Mouse (Mus musculus) heart, adult 2 months (tissue): ENCODE measurements around the gene Eml1. TPM values are rescaled to one million over a fixed set of nuclear protein-coding genes. Genes with fewer than 3 reads are reported as not detected.

Source experiments
- DNase-seq, 2 experiments: peaks; one replicate each; pipeline ENCODE4 v3.0.0; 2021
- H3K27ac ChIP-seq: fragments of 200-600 bp; 2 replicates; pipeline ENCODE4 v1.8.1; 2022
- H3K27me3 ChIP-seq: fragments of 200-500 bp; 2 replicates; pipeline ENCODE4 v1.6.1; 2012; ENCODE audit warnings: mild to moderate bottlenecking, low read length, inconsistent platforms, mixed read lengths; ENCODE audit not compliant: control insufficient read depth, insufficient read depth
- H3K36me3 ChIP-seq: fragments of 200-500 bp; 2 replicates; pipeline ENCODE4 v1.6.1; 2012; ENCODE audit warnings: low read length, inconsistent platforms; ENCODE audit not compliant: control insufficient read depth, insufficient read depth
- H3K4me1 ChIP-seq: fragments of 200-500 bp; 2 replicates; pipeline ENCODE4 v1.6.1; 2011; ENCODE audit warnings: low read length; ENCODE audit not compliant: control insufficient read depth, insufficient read depth
- H3K4me3 ChIP-seq: fragments of 200-600 bp; 2 replicates; pipeline ENCODE4 v1.8.1; 2022
- H3K79me2 ChIP-seq: fragments of 200-500 bp; replicated peaks from 2 replicates; pipeline ENCODE4 v1.6.1; 2012; ENCODE audit warnings: mild to moderate bottlenecking, inconsistent platforms, low read length, moderate library complexity, mixed read lengths; ENCODE audit not compliant: control insufficient read depth, insufficient read depth
- H3K9ac ChIP-seq: fragments of 200-500 bp; 2 replicates; pipeline ENCODE4 v1.6.1; 2012; ENCODE audit warnings: low read depth, mild to moderate bottlenecking, control low read depth, inconsistent platforms, low read length, mixed read lengths
- CTCF ChIP-seq: fragments of 200-600 bp; IDR thresholded peaks from 2 replicates; pipeline ENCODE4 v1.8.1; 2022; ENCODE audit warnings: antibody characterized with exemption, mild to moderate bottlenecking, moderate library complexity
- EP300 ChIP-seq: fragments of 200-500 bp; IDR thresholded peaks from 2 replicates; pipeline ENCODE4 v1.6.1; 2011; ENCODE audit warnings: low read depth, low read length, control low read depth; ENCODE audit not compliant: insufficient read depth
- POLR2A ChIP-seq: fragments of 200-500 bp; IDR thresholded peaks from 2 replicates; pipeline ENCODE4 v1.6.1; 2011; ENCODE audit warnings: mild to moderate bottlenecking, low read depth, low read length, control low read depth; ENCODE audit not compliant: insufficient read depth
- WGBS: fragments of 180-500 bp; shearing (Covaris S2); methylation state at CpG from one replicate; pipeline ENCODE4 v1.1.7; 2018; 5-methylcytosine and 5-hydroxymethylcytosine counted together
- intact Hi-C: fragments of 180-260 bp; cut with DNase I; formaldehyde crosslinking; loops from one replicate; pipeline ENCODE4 v1.15.1; 2025
- polyA plus RNA-seq: library from polyadenylated mRNA; depleted of rRNA; stranded (reverse); fragments of >200 nt; gene quantifications from 2 replicates; pipeline ENCODE4 v1.2.3, GENCODE M21; 2012
- total RNA-seq, 2 experiments: library from RNA; stranded (reverse); gene quantifications; 2 replicates each; pipeline ENCODE4 v1.2.3; 2021

Gene Eml1
- total and polyA plus RNA-seq, 3 experiments: 68.7 to 84.7 (median 73.5) TPM

DNA sequence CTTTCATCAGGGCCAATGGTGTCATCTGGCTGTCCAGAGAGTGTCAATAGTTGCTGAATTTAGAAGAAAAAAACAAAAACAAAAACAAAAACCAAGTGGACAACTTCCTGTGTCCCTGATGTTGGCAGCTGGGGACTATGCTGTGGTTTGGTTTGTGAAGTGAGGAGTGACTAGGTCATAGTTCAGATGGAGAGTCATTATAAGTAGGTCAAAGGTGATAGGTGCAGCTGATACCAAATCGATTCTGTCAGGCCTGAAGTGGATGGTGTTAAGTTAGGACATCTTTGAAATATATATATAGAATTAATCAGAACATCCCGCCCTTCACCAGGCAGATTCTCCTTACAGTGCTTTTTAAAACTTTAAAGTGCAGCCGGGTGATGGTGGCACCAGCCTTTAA, 103.7 kb downstream of the Eml1 start:
- Histone ChIP-seq H3K4me1 (no peaks in the 10 kb centered on the region), H3K4me3 (no peak overlapping the region)
- 70% methylated on average over 3 of the region's 3 CpGs for WGBS

DNA sequence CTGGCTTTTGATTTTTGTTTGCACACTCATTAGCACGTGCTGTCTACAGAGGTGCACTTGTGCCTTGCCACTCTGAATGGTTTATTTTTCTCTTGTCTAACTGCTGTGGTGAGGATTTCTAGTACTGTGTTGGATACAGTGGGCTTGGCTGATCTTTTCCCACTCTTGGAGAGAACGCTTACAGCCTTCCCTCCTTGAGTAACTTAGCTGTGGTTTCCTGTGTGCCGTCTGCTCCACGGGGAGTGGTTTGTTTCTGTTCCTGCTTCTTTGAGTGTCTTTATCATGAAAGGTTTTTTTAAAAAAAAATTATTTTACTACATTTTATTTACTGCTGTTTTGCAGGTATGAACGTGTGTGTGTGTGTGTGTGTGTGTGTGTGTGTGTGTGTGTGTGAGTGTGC, 108.0 kb downstream of the Eml1 start:
- no peak overlapping the region for H3K9ac ChIP-seq
- no peaks in the 10 kb centered on the region for H3K27me3 ChIP-seq
- no peak overlapping the region for H3K27ac ChIP-seq
- intact Hi-C loops: no loop called here
- TF ChIP-seq EP300: no peak
- no peak for TF ChIP-seq POLR2A
- no peak for TF ChIP-seq CTCF
- no peak for DNase-seq
- H3K79me2 ChIP-seq: no peaks in the 10 kb centered on the region
- no peak overlapping the region for H3K4me3 ChIP-seq
- H3K4me1 ChIP-seq: peaks cover 1% of the 10 kb centered on the region; the same call in 1 of the 2 replicates
- WGBS: 68% methylated on average over 5 of the region's 5 CpGs
- H3K36me3 ChIP-seq: no peaks in the 10 kb centered on the region

More for the DNA sequence above, 103.7 kb downstream of the Eml1 start:
- intact Hi-C loops: no loop called here
- TF ChIP-seq CTCF: no peak
- TF ChIP-seq EP300: no peak
- no peak for TF ChIP-seq POLR2A
- Histone ChIP-seq H3K79me2 (no peaks in the 10 kb centered on the region), H3K27me3 (no peaks in the 10 kb centered on the region), H3K27ac (no peak overlapping the region), H3K36me3 (no peaks in the 10 kb centered on the region), H3K9ac (no peak overlapping the region)
- no peak for DNase-seq

DNA sequence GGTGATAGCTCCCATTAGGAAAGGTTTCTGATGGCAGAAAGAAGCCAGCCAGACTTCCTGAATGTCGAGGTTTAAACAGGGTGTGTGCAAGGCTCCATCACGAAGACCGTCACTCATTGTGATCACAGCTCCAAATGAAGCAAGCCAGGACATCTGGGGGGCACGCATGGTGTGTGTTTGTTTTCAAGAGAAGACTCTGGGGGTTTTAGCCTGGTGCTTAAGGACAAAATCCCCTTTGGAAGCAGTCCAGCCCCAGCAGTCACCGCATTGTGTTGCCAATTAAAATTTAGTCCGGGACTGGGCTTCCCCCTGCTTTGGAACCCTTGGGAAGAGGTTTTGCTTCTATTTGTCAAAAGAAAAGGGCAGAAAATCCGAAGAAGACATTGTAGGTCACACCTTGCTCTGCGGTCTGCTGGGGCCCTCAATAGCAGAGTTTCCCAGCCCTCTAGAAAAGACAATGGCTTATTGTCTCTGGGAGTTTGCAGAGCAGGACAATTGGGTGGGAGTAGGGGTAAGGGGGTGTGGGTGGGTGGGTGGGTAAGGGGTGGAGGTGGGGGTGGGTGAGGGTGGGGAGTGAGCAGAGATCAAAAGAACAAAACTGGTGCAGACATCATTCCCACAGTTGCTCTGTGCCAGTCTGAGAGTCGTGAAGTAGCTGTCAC, 110.1 kb downstream of the Eml1 start:
- no peak overlapping the region for H3K27ac ChIP-seq
- WGBS: 34% methylated on average over 9 of the region's 9 CpGs
- no peaks in the 10 kb centered on the region for H3K36me3 ChIP-seq
- H3K9ac ChIP-seq: no peak overlapping the region
- intact Hi-C loops: no loop called here
- no peaks in the 10 kb centered on the region for H3K27me3 ChIP-seq
- peaks cover 1% of the 10 kb centered on the region; the same call in 1 of the 2 replicates for H3K4me1 ChIP-seq
- H3K4me3 ChIP-seq: no peak overlapping the region
- no peak for DNase-seq
- TF ChIP-seq POLR2A (no peak), EP300 (no peak), CTCF (no peak)
- no peaks in the 10 kb centered on the region for H3K79me2 ChIP-seq

DNA sequence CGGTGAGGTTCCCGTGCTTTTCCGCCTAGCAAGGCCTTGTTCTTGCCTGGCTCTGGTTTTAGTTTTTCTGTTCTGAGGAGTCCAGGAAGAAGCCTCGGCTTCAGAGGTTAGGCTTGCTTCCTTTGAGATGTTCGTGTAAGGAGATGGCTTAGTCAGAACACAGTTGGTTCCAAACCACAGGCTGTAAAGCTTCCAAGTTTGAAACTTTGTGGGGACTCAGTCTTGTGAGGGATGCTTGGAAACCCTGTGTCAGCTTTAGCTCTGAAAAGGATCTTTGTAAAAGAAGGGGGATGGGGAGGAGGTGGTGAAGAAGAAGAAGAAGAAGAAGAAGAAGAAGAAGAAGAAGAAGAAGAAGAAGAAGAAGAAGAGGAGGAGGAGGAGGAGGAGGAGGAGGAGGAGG, 118.3 kb downstream of the Eml1 start:
- WGBS: 77% methylated on average over 5 of the region's 5 CpGs
- Histone ChIP-seq H3K9ac (no peak overlapping the region), H3K27ac (no peak overlapping the region), H3K27me3 (no peaks in the 10 kb centered on the region), H3K36me3 (no peaks in the 10 kb centered on the region), H3K4me3 (no peak overlapping the region), H3K4me1 (peaks cover 1% of the 10 kb centered on the region), H3K79me2 (no peaks in the 10 kb centered on the region)
- no peak for TF ChIP-seq POLR2A
- no peak for TF ChIP-seq EP300
- TF ChIP-seq CTCF: no peak
- DNase-seq: no peak
- intact Hi-C loops: no loop called here

DNA sequence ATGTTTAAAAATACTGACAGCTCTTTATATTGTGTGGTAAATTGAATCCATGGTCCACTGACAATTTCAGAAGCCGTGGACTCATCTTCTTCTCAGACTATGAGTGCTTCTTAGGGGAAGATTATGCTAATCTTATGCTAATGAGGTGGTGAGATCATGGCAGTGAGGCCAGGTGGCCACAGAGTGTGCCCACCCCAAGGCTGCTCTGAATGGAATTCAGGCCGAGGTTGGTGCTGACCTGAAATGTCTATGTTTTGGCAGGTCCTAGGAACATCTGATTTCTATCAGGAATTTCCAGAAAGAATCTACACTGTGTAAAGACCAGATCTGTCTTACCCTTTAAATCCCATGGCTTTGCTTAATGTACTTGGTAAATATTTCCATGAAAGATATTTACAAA, 119.0 kb downstream of the Eml1 start:
- Histone ChIP-seq H3K9ac (no peak overlapping the region), H3K4me3 (no peak overlapping the region), H3K4me1 (peaks cover 4% of the 10 kb centered on the region), H3K79me2 (no peaks in the 10 kb centered on the region), H3K36me3 (no peaks in the 10 kb centered on the region), H3K27ac (no peak overlapping the region), H3K27me3 (no peaks in the 10 kb centered on the region)
- TF ChIP-seq CTCF (no peak), POLR2A (no peak), EP300 (no peak)
- intact Hi-C loops: loop anchor here (2.0 to 5.0 kb wide), 2 partner anchors 65 to 282 kb away; no protein-coding TSS in a partner anchor
- DNase-seq: no peak
- WGBS: 58% methylated on average over 2 of the region's 2 CpGs

DNA sequence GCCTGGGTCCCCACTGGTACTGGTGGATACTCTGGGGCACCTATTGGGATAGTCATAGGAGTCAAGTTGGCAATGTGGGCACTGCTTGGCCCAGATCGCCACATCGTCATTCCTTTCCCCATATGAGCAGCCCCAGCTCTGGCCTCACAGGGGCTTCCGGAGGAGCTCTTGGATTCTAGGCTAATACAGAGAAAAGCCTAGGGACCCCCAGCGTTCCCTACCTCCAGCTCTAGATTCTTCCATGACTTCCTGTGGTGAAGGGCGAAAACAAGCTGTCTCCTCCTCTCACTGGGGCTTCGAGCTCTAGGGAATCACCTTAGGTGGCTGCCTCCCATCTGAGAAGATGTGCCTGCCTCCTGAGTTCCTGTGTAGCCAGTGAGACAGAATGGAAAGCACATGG, 119.6 kb downstream of the Eml1 start:
- no peak for DNase-seq
- WGBS: 90% methylated on average over 6 of the region's 6 CpGs
- no peaks in the 10 kb centered on the region for H3K79me2 ChIP-seq

More for the DNA sequence above, 119.6 kb downstream of the Eml1 start:
- Histone ChIP-seq H3K27me3 (no peaks in the 10 kb centered on the region), H3K36me3 (no peaks in the 10 kb centered on the region), H3K9ac (no peak overlapping the region), H3K4me3 (no peak overlapping the region), H3K27ac (no peak overlapping the region), H3K4me1 (peaks cover 4% of the 10 kb centered on the region)
- intact Hi-C loops: loop anchor here (2.0 to 5.0 kb wide), 2 partner anchors 66 to 283 kb away; no protein-coding TSS in a partner anchor
- TF ChIP-seq EP300 (no peak), CTCF (no peak), POLR2A (no peak)
